Mouse (Mus musculus) spleen, adult 18-20 months (tissue): Measurements from ENCODE around the gene Lrpprc.

Experiments
- DNase-seq, 2 experiments: peaks; one replicate each; pipeline ENCODE4 v3.0.0; 2022; ENCODE audit warnings: mixed read lengths in 2 of 2

Gene Lrpprc

DNA sequence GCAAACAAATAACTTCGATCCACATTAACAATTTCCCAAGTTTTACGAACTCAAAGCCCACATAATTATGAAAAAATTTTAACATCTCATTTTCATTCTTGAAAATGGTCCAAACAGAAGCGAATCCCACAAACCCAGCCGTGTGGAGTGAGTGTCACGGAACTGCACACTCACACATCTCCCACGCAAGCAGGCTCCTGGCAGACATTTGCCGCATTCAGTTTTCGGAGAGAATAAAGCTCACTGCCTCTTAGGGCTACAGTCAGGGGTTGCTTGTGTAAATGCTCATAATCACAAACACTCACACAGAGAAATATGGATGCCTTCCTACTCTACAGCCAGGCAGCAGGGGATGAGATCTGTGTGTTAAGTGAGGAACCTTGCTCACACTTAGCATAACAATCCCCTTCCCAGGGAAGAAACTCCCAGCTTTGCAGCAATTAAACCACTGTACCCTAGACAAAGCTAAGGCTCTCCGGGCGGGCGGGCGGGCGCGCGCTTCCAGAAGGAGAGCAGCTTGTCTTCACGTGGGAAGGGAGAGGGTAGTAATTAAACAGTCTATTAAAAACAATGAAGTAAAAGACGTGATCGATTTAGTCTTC, 76.9 kb downstream of the Lrpprc start:
- DNase-seq: no peak

GRCm38 (mm10) chr17:84709403-84709851, 81.2 kb downstream of the Lrpprc start:
- DNase-seq: no peak

DNA sequence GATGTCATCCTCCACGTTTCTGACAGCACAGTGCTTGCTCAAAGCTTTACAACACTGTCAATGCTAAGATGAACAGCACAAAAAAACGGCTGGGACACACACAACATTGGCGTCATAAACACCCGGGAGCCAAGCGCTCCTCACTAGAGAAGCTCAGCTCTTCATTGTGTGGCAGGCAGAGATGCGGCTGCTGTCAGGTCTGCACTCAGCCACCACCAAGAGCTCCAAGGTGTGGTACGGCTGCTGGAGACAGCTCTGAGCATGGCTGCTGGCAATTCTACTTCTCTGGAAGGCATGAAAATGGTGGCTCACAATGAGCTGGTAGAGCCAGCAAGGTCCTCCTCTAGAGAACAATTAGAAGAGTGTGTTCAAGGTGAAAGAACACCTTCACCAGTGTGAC, 81.8 kb downstream of the Lrpprc start:
- DNase-seq: no peak

DNA sequence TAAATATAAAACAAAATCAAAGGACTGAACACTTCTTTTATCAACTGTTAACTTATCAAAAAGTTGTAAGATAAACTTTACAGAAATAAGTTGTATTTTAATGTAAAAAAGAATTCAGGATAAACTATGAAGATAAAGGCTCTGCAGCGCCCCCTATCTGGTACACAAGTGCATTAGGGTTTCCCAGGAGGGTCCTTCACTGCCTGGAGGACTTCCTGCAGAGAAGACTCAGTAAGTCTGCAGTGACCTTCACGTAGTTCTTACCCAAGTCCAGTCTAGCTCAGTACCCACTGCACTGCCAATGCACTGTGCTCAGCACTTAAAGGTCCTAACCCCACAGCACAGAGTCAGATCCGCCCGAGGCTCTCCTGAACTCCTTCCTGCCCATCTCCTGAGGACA, 83.2 kb downstream of the Lrpprc start:
- no peak for DNase-seq

DNA sequence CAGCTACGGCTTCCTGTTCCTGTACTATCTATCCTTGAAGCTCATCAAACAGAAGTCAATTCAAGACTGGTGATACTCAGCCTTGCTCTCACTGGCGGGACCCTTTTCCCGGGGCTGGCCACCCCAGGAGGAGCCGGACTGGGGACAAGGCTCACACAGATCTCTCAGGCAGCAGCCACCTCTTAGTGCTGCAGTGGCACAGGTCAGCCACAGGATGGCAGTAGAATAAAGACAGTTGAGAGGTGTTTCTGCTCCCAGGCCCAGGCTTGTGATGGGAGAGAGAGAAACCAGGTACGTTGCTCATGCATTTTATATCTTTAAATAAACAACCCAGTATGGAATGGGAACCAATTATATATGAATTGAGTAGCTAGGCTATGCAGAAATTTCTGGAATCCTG, 91.9 kb downstream of the Lrpprc start:
- peak in 1 of 2 experiments; percentile 24 for DNase-seq

- no peak for DNase-seq
Measured at GRCm38 (mm10) chr17:84696537-84696936, 94.1 kb downstream of the Lrpprc start.

GRCm38 (mm10) chr17:84693741-84694140, 96.8 kb downstream of the Lrpprc start:
- DNase-seq: no peak

GRCm38 (mm10) chr17:84690111-84690510, 100.5 kb downstream of the Lrpprc start:
- DNase-seq: no peak

- no peak for DNase-seq
Measured at GRCm38 (mm10) chr17:84689316-84689715, 101.3 kb downstream of the Lrpprc start.

DNA sequence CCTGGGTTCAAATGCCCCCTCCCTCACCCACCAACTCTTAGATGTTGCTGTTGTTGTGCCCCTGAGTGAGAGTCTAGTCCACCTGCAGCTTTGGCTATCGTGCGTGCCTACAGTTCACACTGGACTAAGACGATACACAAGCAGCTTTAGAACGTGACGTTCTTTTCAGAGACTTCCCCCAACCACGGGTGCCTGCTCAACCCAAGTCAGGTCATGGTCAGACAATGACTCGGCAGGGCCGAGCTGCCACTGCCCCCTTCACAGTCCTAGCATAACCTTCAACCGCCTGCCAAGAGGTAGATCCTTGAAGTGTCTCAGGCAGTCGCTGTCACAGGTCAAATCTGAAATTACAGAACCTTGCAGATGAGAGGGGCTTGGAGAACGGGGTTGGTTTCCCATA, 101.8 kb downstream of the Lrpprc start:
- DNase-seq: no peak

DNA sequence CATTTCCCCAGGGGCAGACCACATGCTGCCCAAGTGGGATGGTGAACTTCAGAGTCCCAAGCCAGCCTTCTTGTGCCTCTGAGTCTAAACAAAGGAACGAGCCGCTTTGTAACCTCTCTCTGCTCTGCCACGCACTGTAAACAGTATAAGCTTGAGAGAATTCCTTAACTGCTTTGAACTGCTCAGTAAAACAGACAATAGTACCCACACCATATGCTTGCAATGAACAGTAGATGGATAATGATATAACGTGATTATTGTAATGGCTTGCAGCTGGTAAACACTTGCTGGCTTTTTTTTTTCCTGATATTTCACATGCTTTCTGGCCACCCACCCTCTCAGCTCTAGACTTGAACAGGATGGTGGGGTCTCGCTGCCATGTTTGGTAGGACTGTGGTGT, 102.6 kb downstream of the Lrpprc start:
- DNase-seq: no peak

DNA sequence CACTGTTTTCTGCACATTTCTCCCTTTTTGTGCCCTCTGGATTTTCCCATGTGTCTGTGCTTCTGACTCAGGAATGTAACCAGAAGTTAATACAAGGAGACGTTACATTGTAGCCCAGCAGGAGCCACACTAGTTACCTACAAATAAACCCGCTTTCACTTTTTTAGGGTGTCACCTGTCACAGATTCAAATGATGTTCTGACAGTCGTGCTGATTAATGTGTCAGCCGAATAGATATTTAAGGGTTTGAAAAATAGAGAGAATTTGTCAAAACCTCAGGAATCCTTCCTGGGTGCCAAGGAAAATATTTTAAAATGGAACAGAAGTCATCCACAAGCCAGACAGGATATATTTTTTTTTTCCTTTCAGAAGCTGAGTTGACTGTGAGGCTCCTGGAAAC, 105.3 kb downstream of the Lrpprc start:
- DNase-seq: no peak

DNA sequence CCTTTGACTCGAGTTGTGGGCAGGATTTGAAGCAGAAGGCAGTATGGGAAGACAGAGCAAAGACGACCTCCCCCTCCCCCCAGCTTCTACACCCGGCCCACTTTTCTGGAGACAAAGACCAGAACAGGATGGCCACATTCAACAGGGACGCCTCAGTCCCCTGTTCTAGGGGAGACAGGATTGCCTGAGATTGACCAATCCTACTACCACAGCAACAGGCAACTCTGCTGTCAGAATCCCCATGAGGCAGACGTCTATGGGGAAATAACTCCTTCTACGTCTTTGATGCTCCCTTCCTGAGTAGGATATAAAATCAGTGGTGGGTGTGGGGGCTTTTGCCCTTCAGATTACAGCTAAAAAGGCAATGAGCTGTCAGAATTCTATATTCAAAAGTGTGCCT, 106.3 kb downstream of the Lrpprc start:
- DNase-seq: no peak

- no peak for DNase-seq
Measured at GRCm38 (mm10) chr17:84682734-84683717, 107.6 kb downstream of the Lrpprc start, which contains the start of gene Abcg5. Abcg5 (minus strand) TSS chr17:84683011.

DNA sequence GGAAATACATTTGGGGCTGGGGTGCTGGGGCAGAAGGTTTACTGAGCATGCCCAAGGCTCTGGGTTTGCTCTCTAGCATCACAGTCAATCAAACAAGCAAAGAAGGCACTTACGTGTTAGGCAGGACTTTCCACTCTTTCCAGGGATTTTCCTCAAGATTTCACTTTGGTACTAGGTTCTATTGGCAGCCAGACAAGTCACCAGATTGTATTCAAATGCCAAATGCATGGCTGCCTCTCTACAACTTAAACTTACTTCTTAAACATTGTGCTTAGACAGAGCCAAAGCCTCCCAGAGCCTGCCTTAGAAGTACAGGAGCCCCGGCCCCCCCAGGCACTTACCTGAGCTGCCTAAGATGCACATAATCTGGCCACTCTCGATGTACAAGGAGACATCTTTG, 108.9 kb downstream of the Lrpprc start:
- DNase-seq: no peak

GRCm38 (mm10) chr17:84677595-84677994, 113.0 kb downstream of the Lrpprc start:
- no peak for DNase-seq

DNA sequence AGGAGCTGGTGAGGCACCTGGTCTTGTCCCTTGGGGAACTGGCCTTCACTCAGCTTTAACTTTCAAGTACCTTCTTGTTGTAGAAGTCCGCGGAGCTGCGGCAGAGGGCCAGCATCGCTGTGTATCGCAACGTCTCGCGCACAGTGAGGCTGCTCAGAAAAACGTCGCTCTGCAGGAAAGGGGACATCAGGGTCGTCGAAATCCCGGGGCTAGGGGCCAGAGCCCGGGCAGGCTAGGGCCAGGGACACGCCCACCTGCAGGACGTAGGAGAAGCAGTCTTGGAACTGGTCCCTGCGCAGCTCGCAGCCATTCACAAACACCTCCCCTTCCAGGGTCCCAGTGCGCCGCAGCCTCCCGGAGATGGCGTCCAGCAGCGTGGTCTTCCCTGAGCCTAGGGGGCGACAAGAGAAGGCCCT, 114.6 kb downstream of the Lrpprc start, which contains the start of gene Abcg8:
TSS of gene Abcg8 (plus strand) at position 352 of the 416 bp plus-strand sequence.
- no peak for DNase-seq

DNA sequence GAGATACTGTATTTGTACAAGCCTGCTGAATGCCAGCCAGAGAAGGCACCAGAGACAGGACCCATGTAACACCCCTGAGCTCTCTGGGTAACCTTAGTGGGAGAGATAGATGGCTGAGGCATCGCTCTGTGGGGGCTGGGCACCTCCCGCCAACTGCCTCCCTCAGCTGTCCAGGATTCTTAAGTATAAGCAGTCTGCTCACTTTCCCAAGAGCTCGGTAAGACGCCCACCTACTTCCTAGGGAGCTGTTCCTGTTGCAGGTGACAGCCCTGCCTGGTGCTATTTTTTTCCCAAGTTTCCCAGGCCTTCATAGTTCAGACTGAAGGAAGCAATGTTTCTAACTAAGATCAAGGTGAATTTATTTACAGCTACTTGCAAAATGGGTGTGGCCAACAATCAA, 115.4 kb downstream of the Lrpprc start:
- DNase-seq: no peak

- no peak for DNase-seq
Measured at GRCm38 (mm10) chr17:84674048-84674447, 116.5 kb downstream of the Lrpprc start.

GRCm38 (mm10) chr17:84672376-84673369, 117.9 kb downstream of the Lrpprc start:
- DNase-seq: no peak

GRCm38 (mm10) chr17:84667848-84668247, 122.7 kb downstream of the Lrpprc start:
- no peak for DNase-seq

DNA sequence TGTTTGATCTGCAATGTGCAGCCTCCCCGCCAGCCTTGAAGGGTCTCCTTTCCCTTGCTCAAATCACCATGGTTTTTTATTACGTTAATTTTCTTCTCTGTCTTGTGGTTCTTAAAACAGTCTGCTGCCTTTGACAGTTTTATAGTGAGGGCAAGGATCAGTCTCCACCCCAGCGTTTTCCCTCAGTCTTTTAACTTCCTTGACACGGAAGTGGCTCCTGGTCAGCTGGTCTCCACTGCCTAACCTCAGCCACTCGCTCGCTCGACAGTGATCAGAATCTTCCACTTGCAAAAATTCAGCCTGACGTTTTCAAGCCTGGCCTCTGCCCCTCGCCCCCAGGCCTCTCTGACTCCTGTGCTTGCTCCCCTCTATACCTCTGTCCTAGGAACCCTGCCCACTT, 124.9 kb downstream of the Lrpprc start:
- no peak for DNase-seq

GRCm38 (mm10) chr17:84665053-84665452, 125.5 kb downstream of the Lrpprc start:
- DNase-seq: no peak
